Mouse (Mus musculus): ENCODE data around the gene Sh3gl3. TPM values are rescaled to one million over a fixed set of nuclear protein-coding genes. Genes with fewer than 3 reads are reported as not detected.

Sh3gl3 gene
- 67.5 and 69.4 TPM in 2 replicates for polyA plus RNA-seq (2015; fragmentation: Nextera tagmentation; extraction: Ambion mirVana)

DNA sequence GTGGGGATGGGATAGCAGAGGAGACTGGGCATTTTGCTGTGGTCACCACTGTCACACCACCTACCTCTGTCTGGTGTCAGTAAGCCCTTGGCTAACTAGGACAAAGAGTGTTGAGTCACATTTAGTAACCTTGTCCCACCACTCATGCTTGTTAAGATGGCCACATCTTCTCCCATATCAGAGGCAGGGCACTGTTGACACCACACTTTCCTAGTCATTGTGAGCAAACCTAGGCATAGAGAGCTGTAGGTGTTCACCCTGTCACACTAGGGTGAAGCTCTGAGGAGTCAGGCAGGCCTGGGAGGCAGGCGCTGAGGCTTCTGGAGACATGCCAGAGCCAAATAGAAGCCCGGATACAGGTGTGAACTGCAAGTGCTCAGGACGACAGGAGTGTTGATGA is at the start of gene Sh3gl3:
Sh3gl3 (plus strand) TSS at position 301 of the 400 bp plus-strand sequence.
- ATAC-seq, result no peak
- peak within 1 kb of the TSS; percentile 75 for H3K27ac ChIP-seq (ENCODE audit: low read depth, low read length)
- peak within 1 kb of the TSS; percentile 70 for H3K9ac ChIP-seq (ENCODE audit: low read depth, low read length)
- H3K4me3 ChIP-seq (ENCODE audit: low read length), result peak within 1 kb of the TSS; percentile 65
- H3K4me2 ChIP-seq (ENCODE audit: low read length), result peak within 1 kb of the TSS; percentile 72
- no peaks in the 10 kb centered on the region for H3K36me3 ChIP-seq (ENCODE audit: control insufficient read depth, insufficient read depth, low read length)
- H3K27me3 ChIP-seq (replicated peaks; ENCODE audit: control insufficient read depth, insufficient read depth, low read length), result no peaks in the 10 kb centered on the region
- WGBS, result 93% methylated on average over 3 of the region's 3 CpGs
- no peaks in the 10 kb centered on the region; the same call in 1 of the 2 replicates for H3K9me3 ChIP-seq (ENCODE audit: control insufficient read depth, low read length)
- peaks cover 6% of the 10 kb centered on the region for H3K4me1 ChIP-seq (ENCODE audit: control insufficient read depth, insufficient read depth, low read depth, low read length)

DNA sequence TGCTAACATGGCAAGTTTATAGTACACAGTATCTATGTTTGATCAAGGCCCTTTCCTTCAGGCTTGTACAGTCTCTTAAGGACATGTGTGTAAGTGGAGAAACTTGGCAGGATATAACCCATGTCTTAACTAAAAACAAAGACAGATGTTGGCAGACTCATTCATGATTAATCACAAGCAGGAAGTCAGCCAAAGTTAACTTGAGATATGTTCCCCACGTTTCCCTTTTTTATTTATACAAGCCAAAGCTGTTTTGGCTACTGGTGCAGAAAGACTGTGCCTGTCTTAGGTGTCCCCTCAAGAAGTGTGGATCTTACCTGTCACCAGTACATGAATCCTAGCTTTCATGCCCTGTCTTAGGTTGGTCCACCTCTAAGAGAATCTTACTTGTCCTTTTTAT is 35.4 kb upstream of the Sh3gl3 start:
- H3K4me2 ChIP-seq (ENCODE audit: low read length), result no peak overlapping the region
- H3K27me3 ChIP-seq (replicated peaks; ENCODE audit: control insufficient read depth, insufficient read depth, low read length), result no peaks in the 10 kb centered on the region
- H3K4me1 ChIP-seq (ENCODE audit: control insufficient read depth, insufficient read depth, low read depth, low read length), result no peaks in the 10 kb centered on the region
- no peaks in the 10 kb centered on the region for H3K36me3 ChIP-seq (ENCODE audit: control insufficient read depth, insufficient read depth, low read length)
- no peak for ATAC-seq
- no peaks in the 10 kb centered on the region; the same call in 1 of the 2 replicates for H3K9me3 ChIP-seq (ENCODE audit: control insufficient read depth, low read length)
- WGBS, result 67% methylated on average over 1 of the region's 1 CpGs
- H3K9ac ChIP-seq (ENCODE audit: low read depth, low read length), result no peak overlapping the region
- H3K27ac ChIP-seq (ENCODE audit: low read depth, low read length), result no peak overlapping the region
- no peak overlapping the region for H3K4me3 ChIP-seq (ENCODE audit: low read length)

GRCm38 (mm10) chr7:82147151-82147550 is 26.5 kb upstream of the Sh3gl3 start:
- Histone ChIP-seq H3K27ac (ENCODE audit: low read depth, low read length) (no peak overlapping the region), H3K9me3 (ENCODE audit: control insufficient read depth, low read length) (no peaks in the 10 kb centered on the region), H3K4me1 (ENCODE audit: control insufficient read depth, insufficient read depth, low read depth, low read length) (no peaks in the 10 kb centered on the region), H3K4me2 (ENCODE audit: low read length) (no peak overlapping the region), H3K36me3 (ENCODE audit: control insufficient read depth, insufficient read depth, low read length) (no peaks in the 10 kb centered on the region), H3K27me3 (replicated peaks; ENCODE audit: control insufficient read depth, insufficient read depth, low read length) (no peaks in the 10 kb centered on the region), H3K4me3 (ENCODE audit: low read length) (no peak overlapping the region), H3K9ac (ENCODE audit: low read depth, low read length) (no peak overlapping the region)
- 97% methylated on average over 5 of the region's 5 CpGs for WGBS
- ATAC-seq, result no peak

DNA sequence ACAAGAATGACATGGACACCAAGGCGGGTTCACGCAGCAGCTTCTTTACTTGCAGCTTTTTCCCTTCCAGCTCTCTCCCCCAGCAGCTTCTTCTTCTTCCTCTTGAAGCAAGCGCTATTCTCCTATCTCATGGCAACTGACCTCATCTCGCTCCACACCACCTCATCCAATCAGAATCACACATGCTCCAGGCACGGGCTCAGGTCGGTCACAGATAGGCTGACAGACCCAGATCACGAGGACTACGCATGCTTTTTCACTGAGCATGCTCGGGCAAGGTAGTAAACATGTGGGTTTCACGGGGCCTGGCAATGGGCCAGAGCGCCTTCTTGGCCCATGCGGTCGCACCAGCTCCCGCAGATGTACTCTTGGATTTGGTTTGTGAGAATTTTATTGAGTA is 9.0 kb upstream of the Sh3gl3 start:
- H3K27ac ChIP-seq (ENCODE audit: low read depth, low read length), result no peak overlapping the region
- WGBS, result 97% methylated on average over 14 of the region's 14 CpGs

DNA sequence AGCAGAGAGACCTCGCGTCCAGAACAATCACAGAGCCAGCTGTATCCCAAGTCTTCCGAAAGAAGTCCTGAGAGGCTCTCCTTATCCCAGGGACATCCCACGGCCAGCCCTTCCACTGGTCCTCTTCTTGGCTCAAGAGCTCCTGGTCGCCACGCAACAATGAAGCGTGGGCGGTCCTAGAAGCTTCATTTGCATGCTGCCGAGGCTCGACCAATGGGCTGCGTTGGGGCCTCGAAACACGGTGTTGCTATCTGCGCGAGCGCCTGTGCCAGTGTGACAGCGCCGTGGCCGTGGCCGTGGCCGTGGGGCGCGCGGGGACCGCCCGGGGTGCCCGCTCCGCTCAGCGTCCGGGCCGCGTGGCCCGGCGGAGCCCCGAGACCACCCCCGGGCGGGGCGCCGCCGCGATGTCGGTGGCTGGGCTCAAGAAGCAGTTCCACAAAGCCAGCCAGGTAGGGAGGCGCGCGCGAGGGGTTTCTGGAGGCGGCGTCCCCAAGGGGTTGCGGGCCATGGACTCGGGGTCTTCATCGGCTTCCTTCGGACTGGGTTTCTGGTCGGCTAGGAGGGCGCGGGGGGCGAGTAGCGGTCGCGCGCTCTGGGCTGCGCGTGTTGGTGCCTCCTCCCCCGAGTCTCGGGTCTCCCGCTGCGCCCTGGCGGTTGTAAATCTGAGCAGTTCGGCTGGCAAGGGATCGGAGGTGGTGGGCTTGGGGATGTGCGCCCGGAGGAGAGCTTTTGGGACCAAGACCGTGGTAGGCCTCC is 1.1 kb downstream of the Sh3gl3 start:
- WGBS, result under 1% methylated on average over 60 of the region's 72 CpGs

More for the DNA sequence above, 9.0 kb upstream of the Sh3gl3 start:
- no peak overlapping the region for H3K4me2 ChIP-seq (ENCODE audit: low read length)
- H3K9ac ChIP-seq (ENCODE audit: low read depth, low read length), result no peak overlapping the region
- no peaks in the 10 kb centered on the region for H3K4me1 ChIP-seq (ENCODE audit: control insufficient read depth, insufficient read depth, low read depth, low read length)
- no peak for ATAC-seq
- no peaks in the 10 kb centered on the region for H3K27me3 ChIP-seq (replicated peaks; ENCODE audit: control insufficient read depth, insufficient read depth, low read length)
- H3K9me3 ChIP-seq (ENCODE audit: control insufficient read depth, low read length), result 0 out of 2 replicates have a peak, but pooled peaks cover 5% of the 10 kb centered on the region
- no peak overlapping the region for H3K4me3 ChIP-seq (ENCODE audit: low read length)
- no peaks in the 10 kb centered on the region for H3K36me3 ChIP-seq (ENCODE audit: control insufficient read depth, insufficient read depth, low read length)

GRCm38 (mm10) chr7:82175327-82175721 is 1.7 kb downstream of the Sh3gl3 start:
- peaks cover 6% of the 10 kb centered on the region for H3K4me1 ChIP-seq (ENCODE audit: control insufficient read depth, insufficient read depth, low read depth, low read length)
- H3K27me3 ChIP-seq (replicated peaks; ENCODE audit: control insufficient read depth, insufficient read depth, low read length), result no peaks in the 10 kb centered on the region
- peak overlapping the region; percentile 75; the same call in 1 of the 2 replicates for H3K27ac ChIP-seq (ENCODE audit: low read depth, low read length)
- H3K9me3 ChIP-seq (ENCODE audit: control insufficient read depth, low read length), result no peaks in the 10 kb centered on the region; the same call in 1 of the 2 replicates
- WGBS, result 1% methylated on average over 16 of the region's 16 CpGs
- ATAC-seq, result peak; percentile 31
- peak overlapping the region; percentile 72 for H3K4me2 ChIP-seq (ENCODE audit: low read length)
- no peaks in the 10 kb centered on the region for H3K36me3 ChIP-seq (ENCODE audit: control insufficient read depth, insufficient read depth, low read length)
- peak overlapping the region; percentile 70 for H3K9ac ChIP-seq (ENCODE audit: low read depth, low read length)
- peak overlapping the region; percentile 65 for H3K4me3 ChIP-seq (ENCODE audit: low read length)

More for the DNA sequence above, 1.1 kb downstream of the Sh3gl3 start:
- Histone ChIP-seq H3K4me2 (ENCODE audit: low read length) (peak overlapping the region; percentile 72), H3K4me3 (ENCODE audit: low read length) (peak overlapping the region; percentile 65), H3K27ac (ENCODE audit: low read depth, low read length) (peak overlapping the region; percentile 75), H3K9me3 (ENCODE audit: control insufficient read depth, low read length) (no peaks in the 10 kb centered on the region; the same call in 1 of the 2 replicates), H3K36me3 (ENCODE audit: control insufficient read depth, insufficient read depth, low read length) (no peaks in the 10 kb centered on the region), H3K27me3 (replicated peaks; ENCODE audit: control insufficient read depth, insufficient read depth, low read length) (no peaks in the 10 kb centered on the region), H3K4me1 (ENCODE audit: control insufficient read depth, insufficient read depth, low read depth, low read length) (peaks cover 6% of the 10 kb centered on the region), H3K9ac (ENCODE audit: low read depth, low read length) (peak overlapping the region; percentile 70)
- ATAC-seq, result peak; percentile 99

- WGBS, result 58% methylated on average over 3 of the region's 3 CpGs
- H3K27me3 ChIP-seq (replicated peaks; ENCODE audit: control insufficient read depth, insufficient read depth, low read length), result no peaks in the 10 kb centered on the region
- H3K27ac ChIP-seq (ENCODE audit: low read depth, low read length), result no peak overlapping the region
- no peaks in the 10 kb centered on the region for H3K36me3 ChIP-seq (ENCODE audit: control insufficient read depth, insufficient read depth, low read length)
- H3K4me3 ChIP-seq (ENCODE audit: low read length), result peak overlapping the region; percentile 65; the same call in 1 of the 2 replicates
- H3K9ac ChIP-seq (ENCODE audit: low read depth, low read length), result no peak overlapping the region
- H3K9me3 ChIP-seq (ENCODE audit: control insufficient read depth, low read length), result no peaks in the 10 kb centered on the region; the same call in 1 of the 2 replicates
- peaks cover 6% of the 10 kb centered on the region for H3K4me1 ChIP-seq (ENCODE audit: control insufficient read depth, insufficient read depth, low read depth, low read length)
- no peak for ATAC-seq
- peak overlapping the region; percentile 72 for H3K4me2 ChIP-seq (ENCODE audit: low read length)
These were observed 2.6 kb downstream of the Sh3gl3 start for GRCm38 (mm10) chr7:82176192-82176591.

- H3K27me3 ChIP-seq (replicated peaks; ENCODE audit: control insufficient read depth, insufficient read depth, low read length), result no peaks in the 10 kb centered on the region
- no peak overlapping the region for H3K27ac ChIP-seq (ENCODE audit: low read depth, low read length)
- H3K9ac ChIP-seq (ENCODE audit: low read depth, low read length), result no peak overlapping the region
- H3K36me3 ChIP-seq (ENCODE audit: control insufficient read depth, insufficient read depth, low read length), result no peaks in the 10 kb centered on the region
- WGBS, result 64% methylated on average over 5 of the region's 5 CpGs
- H3K9me3 ChIP-seq (ENCODE audit: control insufficient read depth, low read length), result peaks cover 2% of the 10 kb centered on the region; the same call in 1 of the 2 replicates
- no peak overlapping the region for H3K4me2 ChIP-seq (ENCODE audit: low read length)
- no peak overlapping the region for H3K4me3 ChIP-seq (ENCODE audit: low read length)
- ATAC-seq, result no peak
- peaks cover 6% of the 10 kb centered on the region for H3K4me1 ChIP-seq (ENCODE audit: control insufficient read depth, insufficient read depth, low read depth, low read length)
These were observed 3.7 kb downstream of the Sh3gl3 start for GRCm38 (mm10) chr7:82177336-82177735.

- no peaks in the 10 kb centered on the region for H3K27me3 ChIP-seq (replicated peaks; ENCODE audit: control insufficient read depth, insufficient read depth, low read length)
- H3K4me3 ChIP-seq (ENCODE audit: low read length), result no peak overlapping the region
- no peak overlapping the region for H3K9ac ChIP-seq (ENCODE audit: low read depth, low read length)
- peaks cover under 1% of the 10 kb centered on the region for H3K4me1 ChIP-seq (ENCODE audit: control insufficient read depth, insufficient read depth, low read depth, low read length)
- H3K36me3 ChIP-seq (ENCODE audit: control insufficient read depth, insufficient read depth, low read length), result no peaks in the 10 kb centered on the region
- WGBS, result 89% methylated on average over 5 of the region's 5 CpGs
- no peak for ATAC-seq
- no peak overlapping the region for H3K4me2 ChIP-seq (ENCODE audit: low read length)
- H3K9me3 ChIP-seq (ENCODE audit: control insufficient read depth, low read length), result 0 out of 2 replicates have a peak, but pooled peaks cover 2% of the 10 kb centered on the region
- H3K27ac ChIP-seq (ENCODE audit: low read depth, low read length), result no peak overlapping the region
These were observed 7.3 kb downstream of the Sh3gl3 start for GRCm38 (mm10) chr7:82180919-82181318.

All from hindbrain, embryonic 16.5 days (tissue).